Mouse (Mus musculus) liver, embryonic 12.5 days (tissue): ENCODE measurements around the gene Tcl1b1. TPM values are rescaled to one million over a fixed set of nuclear protein-coding genes. Genes with fewer than 3 reads are reported as not detected.
"Not testable (repeated sequence)": the region's sequence is repeated elsewhere in the genome, so short reads cannot be mapped to it uniquely, and the experiment has no call there.

Experiments used
- ATAC-seq: fragments of 200-750 bp; cut with Nextera tagmentation; 2 replicates; pipeline ENCODE4 v1.8.0; 2017; ENCODE audit warnings: moderate number of reproducible peaks, mild to moderate bottlenecking, moderate library complexity
- H3K27ac ChIP-seq: fragments of 300-500 bp; sonication (generic); 2 replicates; pipeline ENCODE4 v1.5.1; 2016; ENCODE audit warnings: mild to moderate bottlenecking
- H3K27me3 ChIP-seq: fragments of 300-500 bp; sonication (generic); replicated peaks from 2 replicates; pipeline ENCODE4 v1.6.1; 2016; ENCODE audit warnings: mild to moderate bottlenecking, moderate library complexity
- H3K36me3 ChIP-seq: fragments of 300-500 bp; sonication (generic); 2 replicates; pipeline ENCODE4 v1.6.1; 2016; ENCODE audit warnings: mild to moderate bottlenecking, moderate library complexity
- H3K4me1 ChIP-seq: fragments of 300-500 bp; sonication (generic); 2 replicates; pipeline ENCODE4 v1.6.1; 2016
- H3K4me2 ChIP-seq: fragments of 300-500 bp; sonication (generic); 2 replicates; pipeline ENCODE4 v1.6.1; 2016; ENCODE audit warnings: mild to moderate bottlenecking, moderate library complexity
- H3K4me3 ChIP-seq: fragments of 300-500 bp; sonication (generic); 2 replicates; pipeline ENCODE4 v1.5.1; 2016; ENCODE audit warnings: mild to moderate bottlenecking, moderate library complexity
- H3K9ac ChIP-seq: fragments of 300-500 bp; sonication (generic); 2 replicates; pipeline ENCODE4 v1.6.1; 2016; ENCODE audit warnings: mild to moderate bottlenecking, moderate library complexity
- H3K9me3 ChIP-seq: fragments of 300-500 bp; sonication (generic); replicated peaks from 2 replicates; pipeline ENCODE4 v1.6.1; 2016; ENCODE audit warnings: mild to moderate bottlenecking, moderate library complexity
- WGBS: fragments of 180-500 bp; shearing (Covaris S2); methylation state at CpG from one replicate; pipeline ENCODE4 v1.1.7; 2016; ENCODE audit not compliant: insufficient replicate concordance; 5-methylcytosine and 5-hydroxymethylcytosine counted together
- polyA plus RNA-seq: library from polyadenylated mRNA; unstranded; fragments of >200 nt; fragmentation: Nextera tagmentation; extraction: Ambion mirVana; gene quantifications from 2 replicates; pipeline ENCODE4 v1.2.1, GENCODE M21; 2016

Gene Tcl1b1
- not detected in 2 replicates for polyA plus RNA-seq

GRCm38 (mm10) chr12:105159390-105159789 is at the start of gene Tcl1b1:
Tcl1b1 (plus strand) TSS chr12:105159690.
- no peak within 1 kb of the TSS for H3K27ac ChIP-seq
- no peaks in the 10 kb centered on the region for H3K9me3 ChIP-seq
- 56% methylated on average over 4 of the region's 4 CpGs for WGBS
- no peak within 1 kb of the TSS for H3K9ac ChIP-seq
- no peaks in the 10 kb centered on the region for H3K4me1 ChIP-seq
- no peak within 1 kb of the TSS for H3K4me2 ChIP-seq
- H3K4me3 ChIP-seq: no peak within 1 kb of the TSS
- H3K36me3 ChIP-seq: no peaks in the 10 kb centered on the region
- no peaks in the 10 kb centered on the region for H3K27me3 ChIP-seq
- ATAC-seq: no peak

GRCm38 (mm10) chr12:105109812-105110211 is 49.7 kb upstream of the Tcl1b1 start:
- H3K9me3 ChIP-seq: no peaks in the 10 kb centered on the region
- 38% methylated on average over 4 of the region's 4 CpGs for WGBS

GRCm38 (mm10) chr12:105112321-105112988 is 47.0 kb upstream of the Tcl1b1 start:
- Histone ChIP-seq H3K9ac (no peak overlapping the region), H3K27ac (no peak overlapping the region), H3K9me3 (no peaks in the 10 kb centered on the region), H3K4me1 (peaks cover 7% of the 10 kb centered on the region; the same call in 1 of the 2 replicates), H3K36me3 (no peaks in the 10 kb centered on the region), H3K27me3 (no peaks in the 10 kb centered on the region), H3K4me3 (no peak overlapping the region), H3K4me2 (no peak overlapping the region)
- ATAC-seq: no peak
- WGBS: 36% methylated on average over 13 of the region's 13 CpGs

More at GRCm38 (mm10) chr12:105109812-105110211, 49.7 kb upstream of the Tcl1b1 start:
- H3K4me3 ChIP-seq: no peak overlapping the region
- ATAC-seq: no peak
- no peaks in the 10 kb centered on the region for H3K36me3 ChIP-seq
- peaks cover 7% of the 10 kb centered on the region; the same call in 1 of the 2 replicates for H3K4me1 ChIP-seq
- H3K27me3 ChIP-seq: 0 out of 2 replicates have a peak, but pooled peaks cover 5% of the 10 kb centered on the region
- H3K4me2 ChIP-seq: no peak overlapping the region
- no peak overlapping the region for H3K9ac ChIP-seq
- H3K27ac ChIP-seq: no peak overlapping the region

DNA sequence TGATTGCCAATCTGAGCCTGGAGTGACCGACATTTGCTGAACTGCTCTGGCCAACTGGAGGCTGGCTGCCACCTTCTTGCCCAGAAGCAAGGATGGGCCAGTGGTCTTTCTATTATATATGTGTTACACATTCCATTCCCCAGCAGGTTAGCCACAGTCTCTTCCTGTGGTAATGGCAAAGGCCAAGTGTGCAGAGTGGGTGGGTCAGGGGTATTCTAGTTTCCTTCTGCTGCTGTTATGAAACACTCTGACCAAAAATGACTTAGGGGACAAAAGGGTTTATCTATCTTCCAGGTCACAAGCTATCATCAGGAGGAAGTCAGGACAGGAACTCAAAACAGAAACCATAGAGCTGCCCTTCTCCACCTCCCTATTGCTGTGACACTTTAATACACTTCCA is 42.8 kb upstream of the Tcl1b1 start:
- Histone ChIP-seq H3K4me1 (peaks cover 7% of the 10 kb centered on the region; the same call in 1 of the 2 replicates), H3K4me3 (no peak overlapping the region), H3K9ac (no peak overlapping the region), H3K36me3 (no peaks in the 10 kb centered on the region), H3K27me3 (no peaks in the 10 kb centered on the region), H3K9me3 (no peaks in the 10 kb centered on the region), H3K27ac (no peak overlapping the region), H3K4me2 (no peak overlapping the region)
- no peak for ATAC-seq
- 57% methylated on average over 1 of the region's 1 CpGs for WGBS

GRCm38 (mm10) chr12:105125362-105125761 is 34.1 kb upstream of the Tcl1b1 start:
- Histone ChIP-seq H3K4me1 (no peaks in the 10 kb centered on the region), H3K4me2 (no peak overlapping the region), H3K9ac (no peak overlapping the region), H3K27me3 (no peaks in the 10 kb centered on the region), H3K9me3 (no peaks in the 10 kb centered on the region), H3K27ac (no peak overlapping the region), H3K36me3 (no peaks in the 10 kb centered on the region), H3K4me3 (no peak overlapping the region)
- 71% methylated on average over 6 of the region's 6 CpGs for WGBS
- no peak for ATAC-seq

DNA sequence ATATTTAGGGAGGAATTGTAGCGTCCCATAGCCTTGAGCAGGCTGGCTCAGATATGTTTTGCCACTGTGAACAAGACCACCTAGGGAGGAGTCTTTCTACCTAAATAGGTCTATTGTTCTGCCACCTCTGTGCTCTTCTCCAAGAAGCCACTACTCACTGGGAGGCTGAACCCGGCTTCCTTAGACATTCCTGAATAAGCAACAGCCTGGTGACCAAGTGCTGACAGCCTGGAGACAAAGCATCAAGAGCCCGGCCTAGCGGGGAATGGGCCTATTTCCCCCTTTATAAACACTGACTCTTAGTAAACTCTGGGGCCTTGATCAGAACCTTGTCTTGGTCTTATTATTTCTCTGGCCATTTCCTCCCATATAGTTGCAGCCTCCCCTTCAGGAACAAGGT is 33.0 kb upstream of the Tcl1b1 start:
- no peak overlapping the region for H3K4me2 ChIP-seq
- no peak for ATAC-seq
- no peaks in the 10 kb centered on the region for H3K36me3 ChIP-seq
- no peaks in the 10 kb centered on the region for H3K9me3 ChIP-seq
- H3K27ac ChIP-seq: no peak overlapping the region
- no peaks in the 10 kb centered on the region for H3K4me1 ChIP-seq
- H3K9ac ChIP-seq: no peak overlapping the region
- no peaks in the 10 kb centered on the region for H3K27me3 ChIP-seq
- no peak overlapping the region for H3K4me3 ChIP-seq
- WGBS: 62% methylated on average over 4 of the region's 4 CpGs

GRCm38 (mm10) chr12:105127607-105128006 is 31.9 kb upstream of the Tcl1b1 start:
- 46% methylated on average over 2 of the region's 2 CpGs for WGBS
- Histone ChIP-seq H3K4me3 (no peak overlapping the region), H3K4me1 (no peaks in the 10 kb centered on the region), H3K9me3 (no peaks in the 10 kb centered on the region), H3K36me3 (no peaks in the 10 kb centered on the region), H3K4me2 (no peak overlapping the region), H3K27ac (no peak overlapping the region), H3K27me3 (no peaks in the 10 kb centered on the region), H3K9ac (no peak overlapping the region)
- ATAC-seq: no peak

DNA sequence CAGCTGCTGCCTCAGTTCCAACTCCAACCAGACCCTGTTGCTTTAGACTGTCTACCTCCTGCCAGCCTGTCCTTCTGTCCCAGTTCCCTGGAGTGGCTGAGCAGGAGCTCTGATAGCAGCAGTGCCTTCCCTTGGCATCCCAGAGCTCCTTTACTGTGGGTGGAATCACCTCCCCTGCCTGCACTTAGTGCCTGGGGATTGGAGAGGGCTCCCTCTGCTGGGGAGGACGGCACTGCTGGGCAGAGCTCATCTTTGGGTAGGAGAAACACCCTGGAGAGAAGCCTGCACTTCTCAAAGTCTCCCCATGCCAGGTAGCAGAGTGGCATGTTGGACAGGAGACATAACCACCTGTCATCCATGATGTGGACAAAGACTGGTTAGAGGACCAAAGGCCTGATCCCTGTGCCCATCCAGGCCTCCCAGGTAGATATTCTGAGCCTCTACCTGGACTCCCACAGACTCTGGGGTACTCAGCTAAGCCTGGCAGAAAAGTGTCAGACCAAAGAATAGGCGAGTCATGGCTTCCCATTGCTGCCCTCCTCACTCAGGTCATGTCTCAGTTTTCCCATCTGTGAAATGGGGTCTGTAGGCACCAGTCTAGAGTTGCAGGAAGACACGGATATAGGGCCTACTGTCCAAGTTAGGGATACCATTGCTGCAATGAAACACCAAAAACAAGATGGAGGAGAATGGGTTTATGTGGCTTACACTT is 29.8 kb upstream of the Tcl1b1 start:
- H3K4me3 ChIP-seq: not testable (repeated sequence)
- WGBS: 32% methylated on average over 3 of the region's 3 CpGs

GRCm38 (mm10) chr12:105134167-105134566 is 25.3 kb upstream of the Tcl1b1 start:
- H3K27me3 ChIP-seq, H3K4me3 ChIP-seq, ATAC-seq, H3K9me3 ChIP-seq, H3K4me2 ChIP-seq, H3K9ac ChIP-seq, H3K27ac ChIP-seq, H3K36me3 ChIP-seq, H3K4me1 ChIP-seq: not testable (repeated sequence)
- 41% methylated on average over 2 of the region's 2 CpGs for WGBS

More for the DNA sequence above, 29.8 kb upstream of the Tcl1b1 start:
- H3K9me3 ChIP-seq, H3K27me3 ChIP-seq, H3K4me1 ChIP-seq, ATAC-seq, H3K36me3 ChIP-seq, H3K27ac ChIP-seq, H3K9ac ChIP-seq, H3K4me2 ChIP-seq: not testable (repeated sequence)

DNA sequence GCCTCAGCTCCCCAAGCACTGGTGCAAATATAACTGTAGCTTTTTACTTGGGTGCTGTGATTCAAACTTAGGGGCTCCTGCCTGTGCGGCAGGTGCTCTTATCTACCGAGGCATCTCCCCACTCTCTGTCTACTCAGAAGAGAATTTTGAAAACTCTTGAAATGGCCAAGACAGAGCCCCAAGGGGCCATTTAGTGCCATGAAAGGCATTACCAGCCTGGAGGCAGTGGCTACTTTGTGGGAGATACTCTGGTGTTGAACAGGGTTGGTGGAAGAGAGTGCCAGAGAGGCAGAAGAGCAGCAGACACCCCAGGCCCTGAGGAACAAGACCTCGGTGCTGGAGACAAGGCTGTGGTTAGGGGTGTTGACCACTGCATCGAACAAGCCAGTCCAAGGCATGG is 24.7 kb upstream of the Tcl1b1 start:
- not testable (repeated sequence) for H3K4me2 ChIP-seq, H3K9me3 ChIP-seq, H3K27me3 ChIP-seq, ATAC-seq, H3K36me3 ChIP-seq, H3K27ac ChIP-seq, H3K4me1 ChIP-seq, H3K4me3 ChIP-seq, H3K9ac ChIP-seq
- 34% methylated on average over 4 of the region's 4 CpGs for WGBS

GRCm38 (mm10) chr12:105137729-105138128 is 21.8 kb upstream of the Tcl1b1 start:
- H3K27me3 ChIP-seq, H3K36me3 ChIP-seq, H3K4me3 ChIP-seq, H3K27ac ChIP-seq, H3K9ac ChIP-seq, H3K4me1 ChIP-seq, H3K9me3 ChIP-seq, ATAC-seq, H3K4me2 ChIP-seq: not testable (repeated sequence)
- 53% methylated on average over 1 of the region's 1 CpGs for WGBS

DNA sequence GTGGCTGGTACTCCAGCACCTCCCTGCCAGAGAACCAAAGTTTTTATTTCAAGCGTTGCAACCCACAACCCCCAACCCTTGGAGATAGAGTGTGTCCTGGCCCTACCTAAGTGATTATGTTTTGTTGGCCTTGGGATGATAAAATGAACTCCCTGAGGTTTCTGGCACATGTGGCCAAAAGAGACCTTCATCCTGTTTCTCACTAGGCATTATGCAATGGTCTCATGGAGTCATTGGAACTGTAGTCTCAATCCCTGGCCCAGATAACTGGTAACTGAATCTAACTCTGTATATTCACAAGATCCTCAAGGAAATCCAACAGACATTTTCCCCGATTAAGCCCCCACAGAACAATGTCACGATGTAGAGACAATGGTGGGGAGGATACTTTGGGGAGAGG is 16.4 kb upstream of the Tcl1b1 start:
- Histone ChIP-seq H3K4me1 (no peaks in the 10 kb centered on the region), H3K27ac (no peak overlapping the region), H3K4me2 (no peak overlapping the region), H3K36me3 (no peaks in the 10 kb centered on the region), H3K9me3 (no peaks in the 10 kb centered on the region), H3K4me3 (no peak overlapping the region), H3K27me3 (no peaks in the 10 kb centered on the region), H3K9ac (no peak overlapping the region)
- 61% methylated on average over 3 of the region's 3 CpGs for WGBS
- ATAC-seq: no peak
